Mouse (Mus musculus): Measurements from ENCODE around the gene Eif3k. TPM values are rescaled to one million over a fixed set of nuclear protein-coding genes. Genes with fewer than 3 reads are reported as not detected.

Eif3k gene
- polyA plus RNA-seq, 1 experiment = 218 TPM

DNA sequence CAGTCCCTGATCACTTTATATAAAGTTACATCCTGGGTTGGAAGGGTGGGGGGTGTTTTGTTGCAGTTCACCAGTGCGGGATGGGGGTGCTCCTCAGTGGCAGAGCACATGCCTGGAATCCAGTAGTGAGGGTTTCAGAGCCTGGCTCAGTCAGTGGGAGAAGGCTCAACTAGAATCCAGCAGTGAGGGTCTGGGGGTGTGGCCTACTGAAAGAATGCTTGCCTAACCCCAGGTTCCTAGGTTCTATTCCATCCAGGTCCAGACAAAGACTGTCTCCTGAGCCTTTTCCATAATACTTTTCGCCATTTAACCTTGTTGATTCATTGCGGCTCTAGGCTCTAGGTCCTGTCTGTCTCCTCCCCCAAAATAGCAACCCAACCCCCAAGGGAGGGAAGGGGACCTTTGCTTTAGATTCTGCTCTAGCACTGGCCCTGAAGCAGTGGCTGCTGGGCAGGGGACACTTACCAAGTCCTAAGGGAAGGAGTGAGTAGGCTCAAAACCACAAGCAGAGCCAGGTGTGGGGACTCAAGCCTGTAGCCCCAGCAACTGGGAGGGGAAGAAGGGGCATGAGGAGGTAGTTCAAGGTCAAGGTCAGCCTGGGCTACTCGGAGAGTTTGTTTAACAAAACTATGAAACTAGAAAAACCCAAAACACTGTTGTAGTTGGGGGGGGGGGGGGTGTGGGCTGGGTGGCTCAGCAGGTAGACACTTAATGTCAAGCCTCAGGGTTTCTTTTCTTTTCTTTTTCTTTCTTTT is 14.7 kb downstream of the Eif3k start:
- TF ChIP-seq CTCF (IDR thresholded peaks at IDR 0.05; ENCODE audit: extremely low read depth, insufficient read depth, insufficient read length, insufficient replicate concordance) (no peak), POLR2A (IDR thresholded peaks at IDR 0.05; ENCODE audit: low read depth, low read length) (no peak)
- H3K36me3 ChIP-seq (ENCODE audit: control insufficient read depth, insufficient read depth, low read length) = peaks cover 5% of the 10 kb centered on the region; the same call in 1 of the 2 replicates
- no peak overlapping the region for H3K4me3 ChIP-seq (ENCODE audit: extremely low read depth, insufficient read depth, insufficient read length)
- DNase-seq (ENCODE audit: low read depth in 1 of 2, low spot score in 2 of 2) = no peak
- 87% methylated on average over 4 of the region's 4 CpGs for WGBS
- H3K27me3 ChIP-seq (ENCODE audit: control insufficient read depth, insufficient read depth, low read length) = no peaks in the 10 kb centered on the region
- H3K27ac ChIP-seq (ENCODE audit: insufficient read depth, low read length) = no peak overlapping the region
- no peaks in the 10 kb centered on the region for H3K4me1 ChIP-seq (ENCODE audit: control insufficient read depth, insufficient read depth, insufficient read length)

DNA sequence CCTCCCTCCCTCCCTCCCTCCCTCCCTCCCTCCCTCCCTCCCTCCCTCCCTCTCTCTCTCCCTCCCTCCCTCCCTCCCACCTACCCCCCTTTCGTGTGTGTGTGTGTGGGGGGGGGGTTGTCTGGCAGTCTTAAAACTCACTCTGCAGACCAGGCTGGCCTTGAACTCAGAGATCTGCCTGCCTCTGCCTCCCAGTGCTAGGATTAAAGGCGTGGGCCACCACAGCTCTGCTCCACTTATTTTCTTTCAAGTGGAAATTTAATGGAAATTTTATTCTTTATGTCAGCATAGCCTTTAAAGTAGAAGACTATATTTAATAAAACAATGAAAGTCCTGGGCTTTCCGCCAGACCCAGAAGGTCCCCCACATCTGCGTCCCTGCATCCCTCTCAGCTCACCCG is 15.5 kb downstream of the Eif3k start:
- Histone ChIP-seq H3K27ac (ENCODE audit: insufficient read depth, low read length) (no peak overlapping the region), H3K4me1 (ENCODE audit: control insufficient read depth, insufficient read depth, insufficient read length) (peaks cover 3% of the 10 kb centered on the region; the same call in 1 of the 2 replicates), H3K36me3 (ENCODE audit: control insufficient read depth, insufficient read depth, low read length) (0 out of 2 replicates have a peak, but pooled peaks cover 3% of the 10 kb centered on the region), H3K4me3 (ENCODE audit: extremely low read depth, insufficient read depth, insufficient read length) (no peak overlapping the region), H3K27me3 (ENCODE audit: control insufficient read depth, insufficient read depth, low read length) (no peaks in the 10 kb centered on the region)
- TF ChIP-seq POLR2A (IDR thresholded peaks at IDR 0.05; ENCODE audit: low read depth, low read length) (no peak), CTCF (IDR thresholded peaks at IDR 0.05; ENCODE audit: extremely low read depth, insufficient read depth, insufficient read length, insufficient replicate concordance) (no peak)
- WGBS = 93% methylated on average over 4 of the region's 5 CpGs
- DNase-seq (ENCODE audit: low read depth in 1 of 2, low spot score in 2 of 2) = no peak

DNA sequence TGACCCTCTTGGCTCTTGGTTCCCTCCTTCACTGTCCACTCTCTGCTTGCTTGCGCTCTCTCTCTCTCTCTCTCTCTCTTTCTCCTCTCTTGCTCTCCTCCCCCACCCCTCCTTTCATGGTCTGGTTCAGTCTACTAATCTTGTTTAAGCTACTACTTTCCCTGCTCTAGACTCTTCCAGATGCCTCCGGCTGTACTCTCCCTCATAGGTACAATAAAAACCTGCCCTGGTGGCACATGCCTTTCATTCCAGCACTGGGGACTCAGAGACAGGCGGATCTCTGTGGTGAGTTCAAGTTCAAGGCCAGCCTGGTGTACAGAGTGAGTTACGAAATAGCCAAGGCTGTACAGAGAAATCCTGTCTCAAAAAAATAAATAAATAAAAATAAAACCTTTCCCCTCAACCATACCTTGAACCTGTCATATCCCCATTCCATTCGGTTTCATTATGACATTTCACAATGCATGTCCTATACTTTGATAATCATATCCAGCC is 16.3 kb downstream of the Eif3k start:
- no peak for DNase-seq (ENCODE audit: low read depth in 1 of 2, low spot score in 2 of 2)

DNA sequence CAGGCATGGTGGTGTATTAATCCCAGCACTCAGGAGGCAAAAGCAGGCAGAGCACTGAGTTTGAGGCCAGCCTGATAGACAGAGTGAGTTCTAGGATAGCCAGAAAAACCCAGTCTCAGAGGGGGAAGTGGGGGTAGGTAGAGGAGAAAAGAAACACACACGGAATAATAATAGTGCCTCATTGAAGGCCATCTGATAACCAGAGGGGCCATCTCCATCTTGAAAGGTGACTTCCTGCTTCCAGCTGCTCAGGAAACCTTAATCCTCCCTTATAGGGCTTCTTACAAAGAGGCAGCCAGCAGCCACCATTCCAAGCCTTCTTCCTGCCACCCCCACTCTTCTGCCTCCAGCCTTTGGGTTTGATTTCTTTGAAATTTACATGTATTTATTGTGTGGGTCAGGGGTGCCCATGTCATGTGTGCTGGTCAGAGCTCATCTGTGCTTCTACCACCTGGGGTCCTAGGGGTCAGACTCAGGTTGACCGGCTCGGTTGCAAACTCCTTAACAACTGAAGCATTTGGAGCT is 18.2 kb downstream of the Eif3k start:
- Histone ChIP-seq H3K27ac (ENCODE audit: insufficient read depth, low read length) (no peak overlapping the region), H3K4me3 (ENCODE audit: extremely low read depth, insufficient read depth, insufficient read length) (no peak overlapping the region), H3K27me3 (ENCODE audit: control insufficient read depth, insufficient read depth, low read length) (no peaks in the 10 kb centered on the region), H3K36me3 (ENCODE audit: control insufficient read depth, insufficient read depth, low read length) (no peaks in the 10 kb centered on the region), H3K4me1 (ENCODE audit: control insufficient read depth, insufficient read depth, insufficient read length) (peaks cover 6% of the 10 kb centered on the region; the same call in 1 of the 2 replicates)
- TF ChIP-seq POLR2A (IDR thresholded peaks at IDR 0.05; ENCODE audit: low read depth, low read length) (no peak), CTCF (IDR thresholded peaks at IDR 0.05; ENCODE audit: extremely low read depth, insufficient read depth, insufficient read length, insufficient replicate concordance) (no peak)
- no peak for DNase-seq (ENCODE audit: low read depth in 1 of 2, low spot score in 2 of 2)
- 97% methylated on average over 3 of the region's 3 CpGs for WGBS

More for the DNA sequence above, 16.3 kb downstream of the Eif3k start:
- Histone ChIP-seq H3K27me3 (ENCODE audit: control insufficient read depth, insufficient read depth, low read length) (no peaks in the 10 kb centered on the region), H3K4me1 (ENCODE audit: control insufficient read depth, insufficient read depth, insufficient read length) (peaks cover 6% of the 10 kb centered on the region; the same call in 1 of the 2 replicates), H3K36me3 (ENCODE audit: control insufficient read depth, insufficient read depth, low read length) (no peaks in the 10 kb centered on the region), H3K4me3 (ENCODE audit: extremely low read depth, insufficient read depth, insufficient read length) (no peak overlapping the region), H3K27ac (ENCODE audit: insufficient read depth, low read length) (no peak overlapping the region)
- no peak for TF ChIP-seq POLR2A (IDR thresholded peaks at IDR 0.05; ENCODE audit: low read depth, low read length)
- TF ChIP-seq CTCF (IDR thresholded peaks at IDR 0.05; ENCODE audit: extremely low read depth, insufficient read depth, insufficient read length, insufficient replicate concordance) = no peak
- 88% methylated on average over 5 of the region's 5 CpGs for WGBS

DNA sequence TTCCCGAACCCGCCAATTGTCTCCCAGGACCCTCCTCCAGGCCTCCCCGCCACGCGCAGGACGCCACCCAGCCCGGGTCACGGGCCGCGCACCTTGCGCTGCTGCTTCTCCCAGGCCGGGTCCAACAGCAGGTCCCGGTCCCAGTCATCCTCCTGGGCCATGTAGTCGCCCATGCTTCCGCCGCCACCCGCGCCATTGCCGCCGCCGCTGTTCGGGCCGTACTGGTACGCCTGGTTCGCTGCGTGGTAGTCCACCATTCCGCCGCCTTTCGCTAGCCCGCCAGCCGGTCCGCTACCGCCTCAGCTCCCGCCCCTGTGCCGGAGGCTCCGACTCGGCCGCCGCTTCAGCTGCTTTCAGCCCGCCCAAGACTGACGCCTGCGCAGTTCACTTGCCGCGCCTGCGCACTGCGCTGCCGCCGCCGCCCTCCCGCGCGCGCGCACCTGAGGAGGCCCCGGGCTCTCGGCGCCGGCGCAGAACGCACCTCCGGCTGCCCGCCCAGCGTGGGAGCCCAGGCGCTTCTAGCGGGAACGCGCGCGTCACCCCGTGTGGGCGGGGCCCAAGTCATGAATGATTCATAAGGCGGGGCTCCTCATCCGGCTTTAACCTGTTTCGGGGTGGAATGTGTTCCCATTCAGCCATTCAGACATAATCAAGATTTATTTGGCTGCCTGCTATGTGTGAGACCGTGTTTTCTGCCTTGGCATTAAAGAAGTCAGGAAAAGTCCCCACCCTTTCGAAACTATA is 19.6 kb downstream of the Eif3k start, which contains the start of gene Actn4:
TSS of gene Actn4 (minus strand) at position 414 of the 744 bp plus-strand sequence.
- Histone ChIP-seq H3K27ac (ENCODE audit: insufficient read depth, low read length) (peak within 1 kb of the TSS; percentile 94), H3K4me1 (ENCODE audit: control insufficient read depth, insufficient read depth, insufficient read length) (peaks cover 6% of the 10 kb centered on the region; the same call in 1 of the 2 replicates), H3K36me3 (ENCODE audit: control insufficient read depth, insufficient read depth, low read length) (no peaks in the 10 kb centered on the region), H3K27me3 (ENCODE audit: control insufficient read depth, insufficient read depth, low read length) (no peaks in the 10 kb centered on the region), H3K4me3 (ENCODE audit: extremely low read depth, insufficient read depth, insufficient read length) (peak within 1 kb of the TSS; percentile 99)
- peak; percentile 93 to 99 for DNase-seq (ENCODE audit: low read depth in 1 of 2, low spot score in 2 of 2)
- WGBS = 1% methylated on average over 76 of the region's 76 CpGs
- TF ChIP-seq POLR2A (IDR thresholded peaks at IDR 0.05; ENCODE audit: low read depth, low read length) (peak; percentile 97), CTCF (IDR thresholded peaks at IDR 0.05; ENCODE audit: extremely low read depth, insufficient read depth, insufficient read length, insufficient replicate concordance) (no peak)

DNA sequence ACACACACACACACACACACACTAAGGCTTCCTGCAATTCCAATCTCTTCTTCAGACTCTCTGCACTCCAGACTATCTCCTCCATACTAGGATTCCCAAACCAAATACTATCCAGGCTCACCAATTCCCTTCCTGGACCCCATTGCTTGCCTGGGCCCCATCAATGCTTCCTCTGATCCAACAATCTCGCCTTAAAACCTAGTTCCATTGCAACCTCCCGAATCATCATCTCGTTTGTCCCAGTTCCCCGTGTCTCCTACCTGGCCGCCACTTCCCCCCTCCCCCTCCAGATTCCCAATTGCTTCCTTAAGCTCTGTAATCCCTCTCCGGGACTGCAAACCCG is 20.1 kb downstream of the Eif3k start:
- Histone ChIP-seq H3K4me3 (ENCODE audit: extremely low read depth, insufficient read depth, insufficient read length) (peak overlapping the region; percentile 99), H3K27ac (ENCODE audit: insufficient read depth, low read length) (peak overlapping the region; percentile 94), H3K27me3 (ENCODE audit: control insufficient read depth, insufficient read depth, low read length) (no peaks in the 10 kb centered on the region), H3K36me3 (ENCODE audit: control insufficient read depth, insufficient read depth, low read length) (no peaks in the 10 kb centered on the region), H3K4me1 (ENCODE audit: control insufficient read depth, insufficient read depth, insufficient read length) (peaks cover 6% of the 10 kb centered on the region; the same call in 1 of the 2 replicates)
- TF ChIP-seq POLR2A (IDR thresholded peaks at IDR 0.05; ENCODE audit: low read depth, low read length) (no peak), CTCF (IDR thresholded peaks at IDR 0.05; ENCODE audit: extremely low read depth, insufficient read depth, insufficient read length, insufficient replicate concordance) (no peak)
- no peak for DNase-seq (ENCODE audit: low read depth in 1 of 2, low spot score in 2 of 2)
- WGBS = under 1% methylated on average over 7 of the region's 7 CpGs

Measured in spleen, adult 2 months (tissue).